Mouse (Mus musculus) frontal cortex, adult 2 months (tissue): ENCODE measurements around the gene Rprd1b. TPM values are rescaled to one million over a fixed set of nuclear protein-coding genes. Genes with fewer than 3 reads are reported as not detected.
"Not testable (repeated sequence)": the region's sequence is repeated elsewhere in the genome, so short reads cannot be mapped to it uniquely, and the experiment has no call there.

Experiments used
- DNase-seq, 2 experiments: peaks; one replicate each; pipeline ENCODE4 v3.0.0; 2022; ENCODE audit warnings: low spot score in 1 of 2; ENCODE audit errors: extremely low spot score in 1 of 2
- polyA plus RNA-seq: library from polyadenylated mRNA; depleted of rRNA; stranded (reverse); fragments of >200 nt; gene quantifications from 2 replicates; pipeline ENCODE4 v1.2.3, GENCODE M21; 2012

The Rprd1b gene
- polyA plus RNA-seq, 1 experiment: 17.9 TPM

DNA sequence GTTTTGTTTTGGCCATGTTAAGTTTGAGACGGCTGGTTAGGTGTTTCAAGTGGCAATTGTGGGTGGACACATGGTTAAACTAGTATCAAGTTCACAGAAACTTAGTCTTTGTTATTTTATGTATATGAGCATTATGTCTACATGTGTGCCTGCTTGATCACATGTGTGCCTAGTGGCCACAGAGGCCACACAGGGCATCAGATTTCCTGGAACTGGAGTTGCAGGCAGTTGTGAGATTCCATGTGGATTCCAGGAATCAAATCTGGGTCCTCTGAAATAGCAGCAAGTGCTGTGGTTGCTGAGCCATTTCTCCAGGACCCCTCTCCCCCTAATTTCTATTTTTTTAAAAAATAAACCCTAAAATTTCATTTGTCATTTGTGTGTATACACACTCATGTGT lies 11.4 kb downstream of the Rprd1b start:
- no peak for DNase-seq

DNA sequence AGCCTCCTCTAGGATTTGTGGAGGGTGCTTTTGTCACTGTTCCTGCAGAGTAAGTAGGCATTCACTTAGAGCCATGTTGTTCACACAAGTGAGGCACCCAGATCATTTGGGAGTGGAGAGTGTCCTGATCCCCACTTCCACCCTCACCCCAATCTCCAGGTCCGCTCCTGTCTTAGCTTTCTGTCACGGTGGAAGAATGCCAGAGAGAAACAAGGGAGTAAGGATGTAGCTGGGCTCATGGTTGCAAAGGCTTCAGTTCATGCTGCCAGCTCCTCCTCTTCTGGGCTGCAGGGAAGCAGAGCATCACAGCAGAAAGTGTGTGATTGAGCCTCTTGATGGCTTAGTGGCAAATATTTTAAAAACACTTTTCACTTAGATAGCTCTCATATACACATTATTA lies 12.1 kb downstream of the Rprd1b start:
- no peak for DNase-seq

DNA sequence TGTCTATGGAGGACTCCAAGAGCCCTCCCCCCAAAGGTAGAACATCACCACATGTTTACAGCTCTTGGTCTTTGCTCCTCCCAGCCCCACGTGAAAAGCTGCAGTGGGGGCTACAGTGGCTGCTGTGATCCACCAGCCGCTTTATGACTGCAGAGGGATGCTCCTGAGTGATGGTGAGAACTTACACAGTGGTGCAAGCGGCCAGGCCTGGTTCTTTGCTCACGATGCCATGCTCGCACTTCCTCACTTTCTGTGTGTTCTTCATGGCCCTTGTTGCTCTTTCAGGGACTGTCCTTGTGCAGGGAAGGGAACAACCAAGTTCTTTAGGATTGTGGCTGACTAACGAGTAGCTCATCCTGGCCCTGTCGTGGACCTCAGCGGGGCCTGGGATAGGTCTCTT lies 15.2 kb downstream of the Rprd1b start:
- no peak for DNase-seq

DNA sequence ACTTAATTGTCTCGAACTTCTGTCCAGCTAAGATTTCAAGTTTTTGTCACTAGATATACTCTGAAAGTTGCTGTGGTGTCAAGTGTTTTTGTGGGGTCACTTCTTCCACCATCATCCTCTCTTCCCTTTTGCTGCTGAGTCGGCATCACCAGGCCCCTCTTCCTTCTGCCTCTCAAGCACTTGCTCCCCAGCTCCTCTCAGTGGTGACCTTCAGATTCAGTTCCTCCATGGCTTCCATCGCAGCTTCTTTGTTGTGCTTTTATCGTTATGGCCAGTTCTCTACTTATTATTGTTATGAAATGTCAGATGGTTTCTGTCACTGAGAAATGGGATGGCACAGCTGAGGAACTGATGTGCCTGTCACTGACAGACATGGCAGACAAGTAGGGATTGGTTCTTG lies 17.9 kb downstream of the Rprd1b start:
- DNase-seq: no peak

DNA sequence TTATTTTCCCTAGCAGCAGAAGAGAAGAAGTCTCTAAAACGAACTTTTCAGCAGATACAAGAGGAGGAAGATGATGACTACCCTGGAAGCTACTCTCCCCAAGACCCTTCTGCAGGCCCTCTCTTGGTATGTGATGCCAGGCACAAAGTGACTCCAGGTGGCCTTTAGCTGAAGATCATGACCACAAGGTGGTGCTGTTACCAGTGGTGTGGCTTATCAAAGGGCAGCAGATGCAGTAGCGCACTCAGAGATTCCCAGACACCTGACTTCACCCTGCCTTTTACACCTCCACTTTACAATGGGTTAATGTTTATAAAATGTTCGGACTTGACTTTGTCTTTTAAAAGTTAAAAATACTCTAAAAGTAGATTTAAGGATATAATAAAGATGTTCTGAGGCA lies 19.6 kb downstream of the Rprd1b start:
- DNase-seq: peak in 1 of 2 experiments; percentile 74

DNA sequence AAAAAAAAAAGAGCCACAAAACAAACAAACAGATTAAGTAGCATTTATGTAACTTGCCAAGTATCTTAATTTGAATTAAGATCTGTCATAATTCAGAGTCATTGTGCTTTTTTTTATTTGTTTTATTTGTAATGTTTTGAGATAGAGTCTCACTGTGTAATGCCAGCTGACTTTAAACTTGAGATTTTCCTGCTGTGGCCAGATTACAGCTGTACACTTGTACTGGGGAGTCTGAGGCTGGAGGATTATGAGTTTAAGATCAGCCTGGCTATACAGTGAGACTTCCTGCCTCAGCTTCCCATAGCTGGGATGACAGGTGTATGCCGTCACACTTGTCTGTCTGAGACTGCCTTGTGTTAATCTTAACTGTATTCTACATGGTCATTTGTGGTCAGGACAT lies 20.4 kb downstream of the Rprd1b start:
- DNase-seq: no peak

DNA sequence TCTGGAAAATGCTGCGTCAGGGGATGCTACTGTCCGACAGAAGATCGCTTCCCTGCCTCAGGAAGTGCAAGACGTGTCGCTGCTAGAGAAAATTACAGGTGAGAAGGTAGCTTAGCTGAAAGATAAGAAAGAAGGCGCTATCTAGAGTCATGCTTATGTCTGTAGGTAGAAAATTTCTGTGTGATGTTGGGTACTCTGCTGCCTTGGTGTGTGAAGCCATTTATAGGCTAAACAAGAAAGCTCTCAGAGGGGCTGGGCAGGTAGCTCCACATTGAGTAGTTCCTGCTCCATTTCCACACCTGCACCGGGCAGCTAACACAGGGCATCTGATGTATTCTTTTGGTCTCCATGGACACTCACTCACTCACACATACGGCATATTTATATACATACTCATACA lies 21.8 kb downstream of the Rprd1b start:
- no peak for DNase-seq

DNA sequence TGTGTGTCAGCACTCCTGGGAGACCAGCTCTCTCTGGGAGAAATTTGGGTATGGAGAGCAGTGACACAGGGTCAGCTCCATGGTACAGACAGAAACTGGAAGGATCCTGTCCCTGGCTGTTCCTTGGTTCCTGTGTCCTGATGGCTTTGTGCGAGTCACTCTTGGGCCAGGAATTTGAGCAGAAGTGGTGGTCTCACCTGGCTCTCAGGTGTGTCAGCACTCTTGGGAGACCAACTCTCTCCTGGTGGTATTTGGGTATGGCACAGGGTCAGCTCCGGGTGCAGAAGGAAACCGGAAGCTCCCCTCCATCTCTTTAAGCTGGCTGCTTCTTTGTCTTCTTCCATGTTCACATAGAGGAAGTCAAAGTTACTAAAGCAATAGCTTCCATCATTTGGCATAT lies 26.3 kb downstream of the Rprd1b start:
- no peak for DNase-seq

DNA sequence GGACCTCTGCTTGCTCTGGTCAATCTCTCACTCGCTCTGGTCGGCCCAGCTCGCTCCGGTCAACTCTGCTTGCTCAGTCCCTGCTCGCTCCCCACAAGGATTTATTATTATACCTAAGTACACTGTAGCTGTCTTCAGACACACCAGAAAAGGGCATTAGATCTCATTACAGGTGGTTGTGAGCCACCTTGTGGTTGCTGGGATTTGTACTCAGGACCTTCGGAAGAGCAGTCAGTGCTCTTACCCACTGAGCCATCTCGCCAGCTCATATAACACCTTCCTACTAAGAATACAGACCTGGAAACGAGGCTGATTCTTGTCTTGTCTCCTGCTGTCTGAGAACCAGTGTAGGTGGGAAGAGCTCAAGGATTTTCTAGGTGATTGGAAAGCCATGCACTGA lies 27.1 kb downstream of the Rprd1b start:
- DNase-seq: not testable (repeated sequence)

DNA sequence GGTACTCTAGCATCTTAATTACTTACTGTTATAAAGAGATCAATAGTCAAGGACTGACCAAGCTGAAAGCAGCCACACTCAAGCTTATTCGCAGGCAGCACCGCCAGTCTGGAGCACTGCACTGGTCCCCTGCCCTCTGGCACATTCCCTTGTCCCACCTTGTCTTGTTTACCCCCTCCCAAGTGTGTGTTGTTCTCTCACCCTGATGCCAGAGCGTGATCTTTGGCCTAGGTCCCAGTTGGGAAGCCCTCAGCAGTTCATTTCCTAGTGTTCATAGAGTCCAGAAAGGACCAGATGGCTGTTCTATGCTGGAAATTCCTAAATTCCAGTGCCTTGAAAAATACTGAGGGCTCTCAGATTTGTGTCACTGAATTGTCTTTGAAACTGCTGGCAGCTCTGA lies 28.7 kb downstream of the Rprd1b start:
- no peak for DNase-seq

DNA sequence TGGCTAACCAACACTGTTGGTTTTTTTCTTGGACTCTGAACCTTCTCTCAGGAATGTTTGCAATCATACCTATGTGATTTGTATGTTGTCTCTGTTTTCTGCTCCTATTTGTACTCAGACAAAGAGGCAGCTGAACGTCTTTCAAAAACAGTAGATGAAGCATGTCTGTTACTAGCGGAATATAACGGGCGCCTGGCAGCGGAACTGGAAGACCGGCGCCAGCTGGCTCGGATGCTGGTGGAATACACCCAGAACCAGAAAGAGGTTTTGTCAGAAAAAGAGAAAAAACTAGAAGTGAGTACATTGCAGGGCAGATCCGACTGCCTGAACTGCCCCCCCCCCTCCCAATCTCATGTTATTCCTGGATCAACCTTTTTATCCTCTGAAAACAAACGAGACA lies 30.2 kb downstream of the Rprd1b start:
- DNase-seq: peak in 1 of 2 experiments; percentile 56

DNA sequence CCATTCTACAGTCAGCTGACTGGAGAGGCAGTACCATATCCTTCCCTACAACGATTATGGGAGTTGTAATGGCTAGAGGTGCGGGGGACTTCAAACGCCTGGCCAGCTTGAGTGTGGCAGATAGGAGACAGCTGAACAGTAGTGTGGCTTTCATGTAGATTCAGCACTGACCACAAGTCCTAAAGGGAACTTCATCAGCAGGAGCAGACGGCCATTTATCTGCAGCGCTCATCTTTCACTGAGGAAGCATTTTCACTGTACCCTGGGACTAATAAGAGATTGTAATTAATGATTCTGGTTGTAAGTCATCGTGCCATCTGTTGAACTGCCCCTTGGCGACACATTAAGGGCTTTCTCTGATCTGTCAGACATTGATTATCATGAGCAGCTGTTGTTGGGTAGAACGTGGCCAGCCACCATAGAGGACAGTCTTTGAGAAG lies 31.4 kb downstream of the Rprd1b start:
- no peak for DNase-seq

DNA sequence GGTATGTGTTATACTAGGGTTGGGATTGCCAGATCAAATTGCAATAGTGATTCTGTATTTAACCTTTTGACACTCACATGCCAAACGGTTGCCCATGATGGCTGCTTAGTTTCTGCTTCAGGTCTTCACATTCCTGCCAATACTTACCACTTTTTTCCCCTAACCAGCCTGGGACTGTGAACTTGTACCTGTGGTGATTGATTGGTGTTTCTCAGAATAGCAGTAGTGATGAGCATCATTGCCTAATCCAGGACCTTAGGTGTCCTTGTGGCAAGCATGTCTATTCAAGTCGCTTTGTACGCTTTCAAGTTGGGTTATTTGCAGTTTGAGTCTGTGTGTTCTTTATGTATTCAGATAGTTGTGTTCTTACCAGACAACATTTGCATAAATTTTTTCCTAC lies 34.7 kb downstream of the Rprd1b start:
- no peak for DNase-seq

DNA sequence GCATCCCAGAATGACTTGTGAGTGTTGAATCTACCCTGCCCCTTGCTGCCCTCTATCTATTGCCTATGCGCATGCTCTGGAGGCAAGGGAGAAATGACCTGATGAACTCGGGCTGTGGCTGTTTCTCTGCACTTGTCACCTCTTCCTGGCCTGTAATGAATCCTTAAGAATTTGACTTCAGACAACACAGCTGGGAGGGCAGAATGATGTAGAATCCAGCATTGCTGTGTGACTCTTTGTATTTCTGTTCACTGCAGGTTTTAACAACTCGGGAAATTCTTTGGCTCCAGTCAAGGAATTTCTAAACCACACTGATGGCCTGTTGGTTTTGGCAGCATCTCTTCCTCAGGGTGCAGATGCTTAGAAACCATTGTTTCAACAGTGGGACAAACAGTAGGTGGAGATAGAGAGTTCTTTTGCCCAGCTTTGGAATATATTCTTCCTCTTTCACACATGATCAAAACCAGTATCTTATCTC lies 36.3 kb downstream of the Rprd1b start:
- DNase-seq: peak in 1 of 2 experiments; percentile 51

DNA sequence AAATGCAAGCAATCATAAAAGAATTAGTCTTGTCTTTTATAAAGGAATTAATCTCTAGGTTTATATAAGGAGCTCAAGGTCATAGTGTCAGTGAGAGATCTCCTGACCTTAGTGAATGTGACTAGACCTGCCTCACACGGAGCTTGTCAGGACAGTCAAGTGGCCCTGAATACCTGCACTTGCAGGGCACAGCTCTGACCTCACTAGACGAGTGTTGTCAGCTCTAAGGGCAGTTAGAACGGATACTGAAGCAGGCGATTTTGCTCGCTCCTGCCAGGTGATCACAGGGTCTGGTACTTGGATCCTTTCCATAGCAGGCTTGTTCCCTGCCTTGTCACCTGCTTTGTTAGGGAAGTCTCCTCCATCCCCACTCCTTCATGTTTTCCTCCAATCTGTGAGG lies 36.8 kb downstream of the Rprd1b start:
- no peak for DNase-seq

DNA sequence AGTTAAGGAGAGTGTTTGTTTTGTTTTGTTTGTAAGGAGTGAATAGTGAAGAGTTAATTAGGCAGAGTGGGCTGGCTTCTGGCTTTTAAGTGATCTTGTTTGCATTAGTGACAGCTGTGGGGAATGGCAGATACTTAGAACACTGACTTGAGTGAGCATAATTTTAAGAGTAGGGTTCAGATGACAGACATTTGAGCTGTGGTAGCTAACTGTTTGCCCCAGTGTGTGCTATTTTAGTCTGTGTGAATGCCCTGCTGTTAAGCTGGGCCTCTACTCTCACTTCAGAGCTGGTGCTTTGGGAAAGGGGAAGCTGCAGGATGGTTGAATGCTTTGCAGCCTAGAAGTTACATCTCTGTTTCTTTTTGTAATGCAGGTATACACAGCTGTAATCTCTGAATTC lies 38.2 kb downstream of the Rprd1b start:
- no peak for DNase-seq

DNA sequence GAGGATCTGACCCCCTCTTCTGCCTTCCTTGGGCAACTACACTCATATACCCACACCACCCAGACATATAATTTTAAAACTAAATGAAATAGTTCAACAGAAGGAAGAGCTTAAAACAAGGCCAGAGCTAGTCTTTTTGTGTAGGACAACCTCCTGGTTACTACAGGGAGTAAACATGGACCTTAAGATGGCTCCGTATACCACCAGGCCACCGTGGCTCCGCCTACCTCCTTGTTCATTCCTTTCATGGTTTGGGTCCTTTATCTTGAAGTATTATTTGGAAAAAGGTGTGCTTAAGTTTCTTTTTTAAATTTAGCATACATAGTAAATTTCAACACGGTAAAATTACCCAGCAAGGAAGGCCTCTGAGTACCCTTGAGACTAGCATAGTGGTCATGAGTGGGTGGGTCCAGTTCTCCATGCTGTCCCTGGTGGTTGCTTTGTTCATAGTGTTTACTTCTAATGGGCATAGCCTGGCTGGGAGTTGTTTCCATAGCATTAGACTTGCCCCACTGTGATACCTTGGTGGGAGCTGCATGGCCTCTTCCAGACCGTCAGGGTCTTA lies 39.0 kb downstream of the Rprd1b start:
- DNase-seq: no peak

DNA sequence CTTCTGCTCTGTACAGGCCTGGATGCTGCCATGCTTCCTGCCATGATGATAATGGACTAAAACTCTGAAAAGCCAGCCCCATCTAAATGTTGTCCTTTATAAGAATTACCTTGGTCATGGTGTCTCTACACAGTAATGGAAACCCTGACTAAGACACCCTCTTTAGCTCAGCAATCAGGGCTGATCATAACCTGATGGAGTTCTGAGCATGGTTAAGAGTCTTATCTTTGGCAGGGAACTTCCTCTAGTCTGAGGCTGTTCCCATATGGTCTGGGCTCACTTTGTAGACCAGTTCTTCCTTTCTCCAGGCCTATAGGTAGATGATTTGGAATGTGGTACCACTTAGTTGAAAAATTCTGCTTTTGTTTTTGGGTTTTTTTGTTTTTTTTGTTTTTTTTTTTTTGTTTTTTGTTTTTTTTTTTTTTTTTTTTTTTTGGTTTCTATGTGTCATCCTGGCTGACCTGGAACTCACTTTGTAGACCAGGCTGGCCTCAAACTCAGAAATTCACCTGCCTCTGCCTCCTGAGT lies 40.2 kb downstream of the Rprd1b start:
- DNase-seq: no peak

DNA sequence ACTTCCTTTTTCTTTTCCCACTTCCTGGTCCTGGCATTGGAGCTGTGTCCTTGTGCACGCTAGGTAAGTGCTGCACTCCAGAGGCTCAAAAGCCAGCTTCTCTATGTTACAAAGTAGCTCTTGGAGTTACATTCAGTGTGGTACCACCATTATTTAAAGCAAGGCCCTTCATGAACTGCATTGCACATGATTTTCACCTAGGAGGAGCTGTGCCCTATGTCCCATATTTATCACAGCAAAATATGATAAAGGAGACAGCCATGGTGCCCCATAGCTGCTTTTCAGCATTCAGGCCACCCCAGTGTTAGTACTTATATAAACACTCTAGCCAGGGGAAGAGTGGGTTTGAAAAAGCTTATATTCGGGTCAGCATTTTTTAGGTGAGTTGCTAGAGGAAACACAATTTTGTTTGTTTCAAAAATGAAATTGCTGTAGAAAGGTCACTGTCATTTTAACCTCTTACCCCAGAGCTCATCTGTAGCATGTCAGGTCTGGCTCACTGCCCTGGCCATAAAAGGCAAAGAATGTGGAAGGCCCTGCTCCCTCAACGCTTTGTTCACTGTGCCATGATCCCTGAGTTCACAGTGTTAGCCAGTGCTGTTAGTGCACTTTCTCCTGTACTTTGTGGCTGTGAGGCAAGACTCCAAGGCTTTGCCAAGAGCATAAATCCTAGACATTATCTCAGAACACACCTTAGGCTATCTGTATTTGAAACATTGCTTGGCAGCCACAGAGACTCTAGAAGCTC lies 42.8 kb downstream of the Rprd1b start:
- DNase-seq: no peak

DNA sequence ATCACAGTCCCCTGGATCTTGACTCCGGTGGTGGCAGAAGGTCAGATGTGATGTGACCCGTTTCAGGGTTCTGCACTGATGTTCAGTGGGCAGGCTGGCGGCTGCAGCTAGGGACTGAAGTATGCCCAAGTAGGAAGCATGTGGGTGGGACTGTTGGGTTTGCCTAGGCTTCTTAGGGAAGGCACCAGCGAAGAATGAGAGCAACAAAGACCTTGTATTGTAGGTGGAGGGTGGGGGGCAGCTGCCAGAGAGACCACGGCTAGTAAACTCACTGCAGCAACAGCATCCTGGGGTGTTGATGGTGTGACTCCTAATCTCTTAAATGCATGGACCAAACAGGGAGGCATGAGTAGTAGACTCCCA lies 43.3 kb downstream of the Rprd1b start:
- no peak for DNase-seq

DNA sequence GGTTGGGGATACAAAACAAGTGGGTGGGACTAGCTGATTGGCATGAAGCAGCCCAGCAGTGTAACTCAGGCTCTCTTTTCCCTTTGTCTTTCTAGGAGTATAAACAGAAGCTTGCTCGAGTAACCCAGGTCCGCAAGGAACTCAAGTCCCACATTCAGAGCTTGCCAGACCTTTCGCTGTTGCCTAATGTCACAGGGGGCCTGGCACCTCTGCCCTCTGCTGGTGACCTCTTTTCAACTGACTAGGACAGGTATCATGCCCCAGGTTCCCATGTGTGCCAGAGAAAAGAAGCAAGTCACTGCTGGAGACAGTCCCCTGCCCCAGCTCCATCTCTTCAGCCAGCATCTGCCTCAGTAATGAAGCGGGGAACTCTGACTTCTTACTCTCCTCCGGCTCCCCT lies 46.5 kb downstream of the Rprd1b start:
- no peak for DNase-seq

DNA sequence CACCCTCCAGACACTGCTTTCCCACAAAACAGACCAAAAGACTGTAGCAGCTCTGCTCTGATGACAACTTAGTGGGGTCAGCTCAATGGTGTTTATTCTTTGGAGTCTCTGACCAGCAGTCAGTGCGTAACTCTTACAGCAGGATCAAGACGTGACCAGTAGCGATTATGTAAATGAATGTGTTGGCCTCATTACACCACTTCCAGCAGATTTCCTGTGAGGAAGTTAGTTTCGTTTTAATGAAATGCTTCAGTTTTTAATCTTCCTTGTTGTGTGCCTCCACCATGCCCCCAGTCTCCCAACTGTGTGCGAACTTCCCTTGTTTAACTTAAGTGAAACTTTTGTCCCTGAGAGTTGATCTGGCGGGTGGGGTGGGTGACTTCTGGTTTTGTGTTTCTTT lies 48.4 kb downstream of the Rprd1b start:
- DNase-seq: no peak
